Mouse (Mus musculus) ovary, postnatal 36 days (tissue): ENCODE measurements around the gene Rgl1.

Experiments
- DNase-seq: peaks from one replicate; pipeline ENCODE4 v3.0.0; 2022; ENCODE audit warnings: low spot score, mixed read lengths

The Rgl1 gene

DNA sequence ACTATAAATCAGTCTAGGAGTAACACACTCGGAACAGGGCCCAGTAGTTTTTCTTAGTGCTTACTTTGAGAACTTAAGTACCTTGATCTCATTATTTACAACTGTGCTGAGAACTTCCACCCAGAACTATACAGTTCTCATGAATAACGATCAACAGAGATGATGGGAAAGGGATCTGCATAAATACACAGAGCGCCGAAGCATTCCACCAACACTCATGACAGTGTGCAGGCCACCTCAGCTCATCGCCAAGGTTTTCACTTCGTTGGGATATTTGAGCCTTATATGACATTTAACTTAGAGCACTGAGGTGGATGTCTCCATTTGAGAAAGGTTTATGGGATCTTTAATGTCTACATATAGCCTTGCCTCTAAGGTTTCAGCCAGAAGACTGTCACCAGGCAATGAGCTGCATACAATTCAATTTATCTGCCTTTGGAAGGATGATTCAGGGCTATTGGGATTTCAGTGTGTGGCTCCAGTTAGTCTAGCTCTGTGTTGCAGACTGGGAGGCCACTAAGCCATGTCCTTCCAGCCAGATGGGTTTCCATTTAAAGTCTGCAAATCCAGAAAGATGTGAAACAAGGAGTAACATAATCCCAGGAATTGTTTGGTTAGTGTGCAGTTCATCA, 223.3 kb downstream of the Rgl1 start:
- no peak for DNase-seq

DNA sequence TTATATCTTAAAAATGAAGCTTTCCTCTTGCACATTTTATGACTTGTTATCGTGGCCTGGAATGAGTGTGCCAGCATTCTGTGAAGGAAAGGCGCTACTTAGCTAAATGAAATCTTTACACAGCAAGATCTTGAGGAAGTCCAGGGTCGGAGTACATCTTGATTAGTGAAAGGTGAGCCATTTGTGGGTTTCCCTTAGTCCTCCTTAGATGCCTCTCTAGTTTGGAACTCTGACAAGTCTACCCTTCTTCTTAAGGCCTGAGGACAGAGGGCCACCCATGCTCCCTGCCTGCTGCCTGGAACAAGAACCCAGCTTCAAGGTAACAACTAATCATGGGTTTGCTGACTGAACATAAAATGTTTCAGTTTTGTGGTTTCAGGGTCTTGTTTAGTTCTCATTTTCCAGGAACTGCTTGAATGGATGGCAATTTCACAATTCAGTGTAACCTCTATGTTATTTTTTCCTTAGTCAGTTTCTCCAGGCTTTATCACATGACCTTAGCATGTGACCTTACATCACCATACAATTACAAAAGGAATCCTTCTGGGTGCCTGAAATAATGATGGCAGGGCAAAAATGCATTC, 225.8 kb downstream of the Rgl1 start:
- DNase-seq = no peak

DNA sequence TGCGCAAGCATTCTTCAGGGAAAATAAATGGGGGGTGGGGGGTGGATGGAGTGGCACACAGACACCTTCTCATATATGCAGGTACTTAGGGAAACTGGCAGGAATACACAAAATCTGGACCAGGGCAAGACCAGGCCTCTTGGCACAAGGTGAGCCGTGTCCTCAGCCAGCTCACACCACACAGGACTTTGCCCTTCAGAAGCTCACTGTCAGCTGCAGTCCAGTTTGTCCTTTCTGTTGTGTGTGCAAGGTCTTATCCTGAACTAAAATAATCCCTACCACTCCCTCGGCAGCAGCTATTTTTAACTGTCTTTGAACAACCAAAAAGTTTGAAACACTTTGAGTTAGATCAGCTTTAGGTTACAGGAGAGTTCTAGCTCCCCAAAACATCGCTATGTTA, 227.3 kb downstream of the Rgl1 start:
- no peak for DNase-seq

DNA sequence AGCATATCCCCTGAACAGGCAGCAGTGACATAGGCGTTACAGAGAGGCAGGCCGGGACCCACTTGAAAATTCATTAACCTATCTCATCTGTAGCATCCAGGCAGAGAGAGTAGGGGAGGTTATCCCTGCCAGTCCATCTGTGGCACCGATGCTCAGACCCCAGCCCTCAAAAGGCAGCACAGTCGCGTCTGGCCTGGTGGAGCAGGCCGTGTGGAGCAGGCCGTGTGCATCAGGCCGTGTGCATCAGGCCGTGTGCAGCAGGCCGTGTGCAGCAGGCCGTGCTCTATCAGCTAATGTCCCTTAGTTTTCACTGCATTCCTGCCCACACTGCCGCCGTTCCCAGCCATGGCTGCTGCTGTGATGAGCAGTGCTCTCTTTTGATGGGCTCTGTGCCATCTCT, 229.0 kb downstream of the Rgl1 start:
- DNase-seq = no peak

DNA sequence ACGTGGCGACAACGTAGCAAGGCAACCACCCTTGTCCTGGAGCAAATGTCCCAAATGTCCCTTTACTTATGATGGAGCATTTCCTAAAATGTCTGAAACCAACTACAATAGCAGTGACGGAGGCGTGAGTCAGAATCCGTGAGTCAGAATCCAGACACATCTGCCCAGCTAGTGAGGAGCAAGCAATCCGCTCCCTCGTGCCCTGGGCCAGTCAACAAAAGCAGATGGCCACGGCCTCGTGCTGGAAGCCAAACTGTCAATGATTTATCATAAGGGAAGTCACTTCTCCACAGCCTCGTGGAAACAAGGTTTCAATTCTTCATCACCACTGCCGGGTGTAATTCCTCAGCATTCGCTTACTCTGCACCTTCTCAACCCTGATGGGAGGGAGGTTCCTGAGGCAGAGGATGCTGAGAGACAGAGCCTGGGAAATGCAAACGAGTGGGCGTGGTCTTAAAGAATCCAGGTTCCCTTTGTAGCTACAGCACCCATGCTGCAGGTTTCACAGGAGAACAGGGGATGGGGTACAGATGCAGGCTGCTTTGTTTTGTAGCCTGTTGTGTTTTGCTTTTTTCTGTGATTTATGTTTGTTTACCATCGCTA, 229.6 kb downstream of the Rgl1 start:
- DNase-seq = no peak

DNA sequence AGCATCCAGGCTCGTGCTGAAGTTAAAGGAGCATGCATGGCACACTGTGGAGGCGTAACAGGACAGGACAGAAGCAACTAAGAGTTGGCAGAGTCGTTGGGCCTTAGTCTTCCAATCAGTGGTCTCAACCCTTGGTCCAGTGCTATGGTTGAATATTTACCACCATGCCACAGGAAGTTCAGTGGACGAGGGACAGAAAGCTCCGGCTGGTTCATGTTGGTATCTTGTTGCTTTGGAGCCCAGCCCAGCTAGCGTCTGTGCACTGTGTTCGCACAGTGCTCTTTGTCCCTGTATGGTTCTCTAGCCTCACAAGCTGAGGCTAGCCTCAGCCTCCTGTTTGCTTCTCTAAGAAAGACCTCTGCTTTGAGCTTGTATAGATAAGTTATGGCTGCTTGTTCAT, 231.6 kb downstream of the Rgl1 start:
- DNase-seq = no peak

DNA sequence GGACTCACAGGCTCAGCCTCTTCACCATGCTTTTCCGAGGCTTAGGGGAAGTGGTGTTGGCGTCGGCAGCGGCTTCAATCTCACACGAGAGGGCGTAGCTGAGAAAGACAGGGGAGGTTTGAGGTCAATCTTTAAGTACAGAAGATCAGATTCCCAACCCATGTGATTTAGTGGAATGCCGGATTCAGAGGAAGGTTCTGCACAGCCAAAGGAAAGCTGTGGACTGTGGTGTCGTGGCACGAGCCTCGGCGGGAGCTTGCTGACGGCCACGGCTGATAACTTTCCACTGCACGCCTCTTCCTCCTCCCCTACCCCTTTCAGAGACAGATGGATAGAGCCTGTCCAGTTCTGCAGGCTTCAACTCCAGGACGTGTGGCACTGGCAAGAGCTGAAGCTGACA, 234.7 kb downstream of the Rgl1 start:
- DNase-seq = no peak

DNA sequence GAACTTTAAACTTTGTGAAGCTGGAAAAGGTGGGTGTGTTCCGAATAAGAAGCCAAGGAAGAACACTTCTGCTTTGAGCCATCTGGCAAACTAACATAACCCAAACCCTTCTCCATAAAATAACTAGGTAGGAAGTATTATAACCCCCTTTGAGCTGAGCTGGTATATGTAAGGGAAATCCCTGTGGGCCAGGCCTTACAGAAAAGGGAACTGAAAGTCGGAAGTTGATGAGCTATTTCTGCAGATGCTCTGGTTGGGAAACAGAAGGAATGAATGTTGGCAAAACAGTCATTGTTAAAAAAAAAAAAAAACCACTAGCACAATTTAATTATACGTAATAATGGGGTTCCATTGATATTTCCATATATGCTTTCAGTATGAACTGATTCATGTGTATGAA, 237.4 kb downstream of the Rgl1 start:
- no peak for DNase-seq

DNA sequence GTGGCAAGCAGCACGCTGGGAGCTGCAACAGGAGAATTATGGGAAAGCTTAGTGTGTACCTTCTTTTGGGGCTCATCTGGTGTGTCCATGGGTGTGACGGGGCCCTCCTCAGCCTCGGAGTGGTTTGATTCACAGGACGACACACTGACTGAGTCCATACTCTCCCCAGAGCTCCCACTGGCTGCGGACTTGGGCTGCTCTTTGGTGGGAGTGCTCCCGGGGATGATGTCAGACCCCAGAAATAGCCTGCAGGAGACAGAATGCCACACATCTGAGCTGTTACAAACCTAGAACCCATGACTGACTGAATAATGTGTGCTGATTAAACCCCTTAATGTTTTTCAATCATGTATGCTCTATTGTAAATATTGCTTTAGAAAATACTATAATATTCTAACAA, 237.9 kb downstream of the Rgl1 start:
- no peak for DNase-seq

DNA sequence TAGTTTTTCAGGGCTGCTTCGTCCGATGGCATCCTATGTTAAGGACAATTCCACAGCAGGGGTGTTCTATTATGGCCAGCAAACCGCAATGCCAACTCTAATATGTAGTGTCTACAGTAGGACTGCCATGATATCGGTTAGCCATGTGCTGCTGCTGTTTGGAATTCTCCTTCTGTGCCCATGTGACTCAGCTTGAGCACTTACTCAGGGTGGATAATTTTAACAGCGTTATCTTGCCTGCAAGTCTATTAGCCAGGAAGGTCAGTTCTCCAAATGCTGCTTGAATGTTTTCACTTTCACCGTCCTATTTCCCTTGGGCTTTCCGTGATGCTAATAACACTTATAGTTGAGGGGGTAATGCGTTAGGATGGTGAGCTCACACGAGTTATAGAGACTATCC, 240.0 kb downstream of the Rgl1 start:
- no peak for DNase-seq

DNA sequence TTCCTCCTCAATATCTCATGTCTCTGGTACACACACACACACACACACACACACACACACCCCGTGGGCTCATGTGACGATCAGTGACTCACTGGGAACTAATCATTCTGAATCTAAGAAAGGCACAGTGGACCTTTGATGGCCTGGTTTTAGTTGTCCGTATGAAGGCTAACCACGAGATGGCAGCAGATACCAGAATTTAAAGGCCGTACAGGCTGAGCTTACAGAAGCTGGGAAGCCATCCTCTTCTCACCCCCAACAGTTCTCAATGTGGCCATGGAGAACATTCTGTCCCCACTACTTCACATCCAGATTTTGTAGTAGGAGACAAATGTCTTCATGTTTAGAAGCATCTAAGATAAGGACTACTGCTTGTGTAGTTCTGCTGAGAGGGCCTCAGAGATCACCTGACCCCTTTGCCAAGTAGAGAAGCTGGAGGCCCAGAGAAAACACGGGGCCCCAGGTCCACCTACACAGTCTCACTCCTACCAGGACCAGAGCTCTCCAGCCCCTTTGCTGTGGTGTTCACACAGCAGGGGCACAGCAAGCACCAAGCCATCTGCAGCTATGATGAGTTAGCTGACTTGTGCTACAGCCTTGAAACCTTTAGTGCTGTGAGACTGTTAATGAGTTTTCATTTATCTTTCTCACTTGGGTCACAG, 241.0 kb downstream of the Rgl1 start:
- DNase-seq = peak; percentile 35

DNA sequence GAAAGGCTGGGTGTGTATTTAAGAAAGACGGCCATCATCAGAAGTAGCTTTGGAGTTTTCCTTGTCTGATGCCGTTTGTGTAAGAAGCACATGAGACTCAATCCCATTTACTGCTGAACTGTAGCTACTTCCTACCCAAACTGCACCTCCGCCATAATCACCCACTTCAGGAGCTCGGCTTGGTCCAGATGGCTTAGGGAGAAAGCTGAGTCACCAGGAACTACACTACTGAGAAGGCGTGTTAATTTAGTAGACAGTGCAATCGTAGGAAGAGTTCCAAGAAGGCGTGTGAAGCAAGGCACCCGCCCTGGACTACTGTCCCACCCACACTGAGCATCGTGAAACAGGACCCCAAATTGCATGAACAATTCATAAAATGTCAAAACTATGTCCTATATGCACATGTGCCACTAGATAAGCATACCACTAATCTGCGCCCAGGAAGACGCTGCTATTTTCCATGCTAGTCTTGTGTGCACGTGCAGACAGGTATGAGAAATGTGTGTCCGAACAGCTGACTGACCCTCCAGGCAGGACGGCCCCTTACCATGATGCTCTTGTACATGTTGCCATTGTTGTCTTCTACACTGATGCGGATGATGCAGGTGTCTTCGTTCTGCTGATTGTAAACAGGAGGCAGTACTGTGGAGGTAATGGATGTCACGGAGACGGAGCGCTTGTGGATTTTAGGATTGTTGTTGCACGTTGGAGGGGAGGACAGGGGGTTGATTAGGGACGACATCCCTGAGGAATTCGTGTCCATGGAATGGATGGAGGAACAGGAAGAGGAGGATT, 241.9 kb downstream of the Rgl1 start:
- DNase-seq = no peak

DNA sequence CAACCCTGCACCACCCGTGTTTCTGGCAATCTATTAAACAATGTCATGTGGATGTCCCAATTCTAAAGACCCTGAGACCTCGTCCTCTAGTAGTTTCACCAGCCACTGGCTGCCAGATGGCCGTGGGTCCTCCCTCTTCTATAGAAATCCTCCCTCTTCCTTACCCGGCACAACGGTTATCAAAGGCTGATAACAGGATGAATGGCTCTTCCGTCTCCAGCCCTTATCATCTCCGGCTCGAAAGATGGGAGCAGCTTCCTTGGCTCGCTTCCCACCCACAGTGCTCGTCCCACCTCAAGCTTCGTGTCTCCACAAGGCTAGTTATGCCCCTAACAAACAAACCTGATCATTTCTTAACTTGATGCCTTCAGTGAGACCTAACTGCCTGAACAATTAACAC, 242.9 kb downstream of the Rgl1 start:
- no peak for DNase-seq

DNA sequence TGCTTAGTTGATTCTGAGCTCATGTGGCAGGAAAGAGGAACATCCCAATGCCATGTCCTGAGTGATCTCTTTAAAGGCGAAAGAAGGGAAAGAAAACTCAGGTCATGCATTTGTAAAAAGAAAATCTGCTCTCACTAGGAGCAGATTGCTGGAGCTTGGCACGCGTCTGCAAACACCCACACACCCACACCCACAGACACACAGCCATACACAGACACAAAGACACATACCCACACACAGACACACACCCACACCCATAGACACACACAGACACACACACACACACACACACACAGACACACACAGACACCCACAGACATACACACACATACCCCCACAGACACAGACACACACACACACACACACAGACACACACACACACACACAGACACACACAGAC, 243.9 kb downstream of the Rgl1 start:
- no peak for DNase-seq

DNA sequence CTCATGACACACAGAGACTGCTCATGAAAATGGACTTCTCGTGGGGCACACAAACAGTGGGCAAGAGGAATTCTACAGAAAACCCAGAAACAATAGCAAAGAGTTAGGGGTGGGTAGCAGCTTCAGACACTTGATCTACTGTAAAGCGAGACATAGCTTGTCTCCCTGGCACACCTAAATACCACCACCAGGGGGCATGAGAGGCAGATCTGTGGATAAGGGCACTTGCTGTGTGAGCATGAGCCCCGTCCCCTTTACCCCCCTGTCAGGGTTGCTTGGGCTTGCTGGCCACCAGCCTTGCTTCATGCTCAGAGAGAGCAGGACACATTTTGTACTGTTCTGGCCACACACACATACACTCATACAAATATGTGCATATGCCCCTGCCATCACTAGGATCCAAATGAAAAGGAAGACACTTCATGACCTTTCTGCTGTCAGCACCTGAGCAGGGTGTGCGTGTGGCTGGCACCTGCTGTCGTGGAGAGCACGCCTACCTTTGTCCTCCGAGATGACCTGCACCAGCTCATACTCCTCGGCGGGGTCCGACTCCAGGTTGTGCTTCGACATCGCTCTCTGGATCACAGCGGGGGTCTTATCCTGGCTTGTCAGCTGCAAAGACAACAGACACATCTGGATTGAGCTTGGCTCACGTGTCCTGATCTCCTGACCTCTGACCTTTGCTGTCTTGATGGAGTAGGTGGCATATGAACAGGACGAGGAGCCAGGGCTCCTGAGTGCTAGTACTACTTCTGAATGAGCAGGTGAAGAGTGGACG, 245.2 kb downstream of the Rgl1 start:
- DNase-seq = peak; percentile 35

DNA sequence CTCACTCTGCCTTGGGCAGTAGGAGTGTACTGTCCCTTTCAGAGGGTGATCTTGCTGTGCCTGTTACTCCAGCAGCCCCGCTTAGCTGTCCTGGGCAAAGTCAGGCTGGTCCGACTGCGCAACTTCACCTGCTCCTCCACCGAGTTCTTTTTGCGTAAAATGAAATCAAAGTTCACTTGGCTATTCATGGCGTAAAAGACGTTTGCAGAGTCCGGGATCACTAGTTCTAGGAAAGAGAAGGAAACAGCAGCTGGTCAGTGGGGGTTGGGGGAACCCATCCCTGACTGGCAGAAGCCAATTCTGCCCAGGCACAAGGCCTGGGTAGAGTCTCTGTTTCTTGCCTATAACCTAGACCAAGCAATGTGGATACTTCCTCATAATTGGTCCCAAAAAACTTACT, 247.2 kb downstream of the Rgl1 start:
- no peak for DNase-seq

DNA sequence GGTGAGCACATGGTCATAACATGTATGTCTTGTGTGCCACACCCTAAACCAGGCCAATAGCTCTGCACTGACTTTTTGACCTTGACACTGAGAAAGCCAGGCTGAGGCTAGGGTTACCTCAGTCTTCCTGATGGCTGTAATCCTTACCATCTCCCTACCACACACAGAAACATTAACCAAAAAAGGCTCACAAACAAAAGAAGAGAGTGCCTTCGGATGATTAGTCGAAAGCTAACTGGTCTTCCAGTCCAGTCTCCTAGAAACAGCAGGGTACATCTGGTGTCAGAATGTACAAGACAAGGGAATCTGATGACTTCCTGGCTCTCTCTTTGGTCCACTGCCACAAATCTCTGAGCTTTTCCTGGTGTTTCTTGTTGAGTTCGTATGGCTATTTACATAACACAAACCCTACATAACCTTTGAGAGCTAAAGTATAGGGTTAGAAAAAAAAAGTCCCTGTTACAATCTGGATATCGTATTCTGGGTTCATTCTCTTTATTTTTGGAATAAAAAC, 249.0 kb downstream of the Rgl1 start:
- DNase-seq = no peak

DNA sequence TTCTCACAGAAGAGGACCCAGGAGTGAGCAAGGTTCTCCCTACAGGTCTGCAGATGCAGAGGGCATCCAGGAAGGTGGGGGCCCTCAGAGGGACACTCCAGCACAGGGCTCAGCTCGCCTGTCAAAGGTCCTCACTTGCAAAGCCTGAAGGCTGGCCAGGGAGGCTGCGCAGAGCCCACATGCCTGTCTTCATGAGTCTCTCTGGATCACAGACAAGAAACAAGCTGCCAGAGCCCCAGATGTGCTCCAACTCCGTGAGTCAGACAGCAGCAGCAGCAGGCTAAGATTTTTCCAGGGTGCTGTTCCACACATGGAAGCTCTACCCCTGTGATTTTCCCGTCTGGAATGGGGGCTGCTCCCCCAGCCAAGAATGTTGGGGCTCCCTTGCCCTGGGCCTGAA, 251.9 kb downstream of the Rgl1 start:
- DNase-seq = no peak

DNA sequence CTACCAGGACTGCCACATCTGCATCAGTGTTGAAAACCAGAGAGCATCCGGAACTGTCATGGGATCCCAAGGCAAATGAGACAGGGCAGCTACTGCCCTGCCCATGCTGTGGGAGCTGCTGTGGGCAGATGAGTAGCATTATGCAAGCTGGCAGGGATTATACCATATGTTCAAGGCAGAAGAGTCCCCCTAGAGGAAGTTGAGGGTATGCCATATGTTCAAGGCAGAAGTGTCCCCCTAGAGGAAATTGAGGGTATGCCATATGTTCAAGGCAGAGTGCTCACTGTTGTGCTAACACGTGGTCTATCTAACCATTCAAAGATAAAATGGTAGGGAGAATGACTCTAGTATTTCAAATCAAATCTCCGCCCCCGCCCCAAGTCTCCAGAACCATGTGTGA, 254.9 kb downstream of the Rgl1 start:
- DNase-seq = no peak

DNA sequence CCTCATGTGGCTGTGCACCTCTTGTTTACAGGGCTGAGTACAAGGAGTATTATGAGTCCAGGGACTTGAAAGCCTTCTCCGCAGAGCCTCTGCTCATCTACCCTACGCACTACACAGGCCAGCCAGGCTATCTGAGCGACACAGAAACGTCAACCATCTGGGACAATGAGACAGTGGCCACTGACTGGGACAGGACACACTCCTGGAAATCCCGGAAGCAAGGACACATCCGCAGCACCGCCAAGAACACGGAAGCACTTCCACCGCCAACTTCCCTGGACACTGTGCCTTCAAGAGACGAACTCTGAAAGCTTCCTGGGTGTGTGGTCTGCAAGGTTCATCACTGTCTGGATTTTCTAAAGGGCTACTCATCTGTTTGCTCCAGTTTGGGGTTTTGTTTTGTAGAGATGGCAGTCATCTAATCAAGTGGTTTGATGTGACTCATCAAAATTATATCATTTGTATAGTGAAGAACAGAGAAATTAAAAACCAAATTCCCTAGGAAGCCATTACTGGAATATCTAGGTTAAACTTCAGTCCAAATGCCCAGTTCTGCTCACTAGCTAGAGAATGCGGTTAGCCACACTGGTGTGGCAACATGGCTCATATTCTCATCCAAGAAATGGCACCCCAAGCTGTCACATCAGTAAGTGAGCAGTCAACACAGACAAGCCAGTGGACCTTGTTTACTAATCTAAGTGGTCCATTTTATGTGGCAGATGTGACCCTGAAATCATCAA, 257.5 kb downstream of the Rgl1 start:
- no peak for DNase-seq

DNA sequence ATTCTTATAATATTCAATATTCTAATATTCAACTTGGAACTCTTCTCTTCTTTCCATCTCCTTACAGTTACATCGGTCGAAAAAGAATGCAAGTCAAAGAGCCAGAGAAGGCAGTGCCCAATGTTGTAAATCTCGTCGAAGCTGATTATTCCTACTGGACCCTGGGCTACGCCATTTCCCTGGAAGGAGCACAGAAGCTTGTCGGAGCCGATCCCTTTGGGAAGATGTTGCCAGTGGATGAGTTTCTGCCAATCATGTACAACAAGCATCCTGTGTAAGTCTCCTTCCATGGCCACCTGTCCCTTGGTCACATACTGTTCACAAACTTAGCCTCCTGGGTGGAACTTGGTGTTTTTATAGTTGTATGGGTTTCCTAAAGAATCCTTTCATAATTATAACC, 259.4 kb downstream of the Rgl1 start:
- DNase-seq = no peak
